Mouse (Mus musculus): Measurements from ENCODE around the gene Iqgap1. TPM values are rescaled to one million over a fixed set of nuclear protein-coding genes. Genes with fewer than 3 reads are reported as not detected.
A peak's percentile ranks its signal among the peaks of the same experiment; 100 is the strongest.

Iqgap1 gene
- polyA plus RNA-seq, 1 experiment from 2014 or later = 75.3 TPM

GRCm38 (mm10) chr7:80843910-80844640 lies 18.3 kb upstream of the Iqgap1 start:
- H3K27me3 ChIP-seq = no peaks in the 10 kb centered on the region
- no peak overlapping the region for H3K4me3 ChIP-seq (replicated peaks)
- no peak overlapping the region for H3K9ac ChIP-seq
- peaks cover 7% of the 10 kb centered on the region; the same call in 1 of the 2 replicates for H3K4me1 ChIP-seq
- no peak overlapping the region for H3K27ac ChIP-seq (replicated peaks)
- ATAC-seq (ENCODE audit: insufficient number of reproducible peaks, low FRiP score, low TSS enrichment, low read depth) = no peak
- WGBS = 87% methylated on average over 8 of the region's 8 CpGs
- H3K4me2 ChIP-seq (replicated peaks) = no peak overlapping the region
- H3K9me3 ChIP-seq (replicated peaks) = no peaks in the 10 kb centered on the region
- H3K36me3 ChIP-seq = no peaks in the 10 kb centered on the region

- peaks cover 16% of the 10 kb centered on the region; the same call in 1 of the 2 replicates for H3K4me1 ChIP-seq
- no peak overlapping the region for H3K27ac ChIP-seq (replicated peaks)
- H3K9ac ChIP-seq = no peak overlapping the region
- WGBS = 70% methylated on average over 1 of the region's 1 CpGs
- no peak overlapping the region for H3K4me3 ChIP-seq (replicated peaks)
- H3K4me2 ChIP-seq (replicated peaks) = no peak overlapping the region
- H3K36me3 ChIP-seq = no peaks in the 10 kb centered on the region
- ATAC-seq (ENCODE audit: insufficient number of reproducible peaks, low FRiP score, low TSS enrichment, low read depth) = no peak
- H3K27me3 ChIP-seq = no peaks in the 10 kb centered on the region
- H3K9me3 ChIP-seq (replicated peaks) = no peaks in the 10 kb centered on the region
These were observed 17.4 kb upstream of the Iqgap1 start for GRCm38 (mm10) chr7:80843176-80843575.

DNA sequence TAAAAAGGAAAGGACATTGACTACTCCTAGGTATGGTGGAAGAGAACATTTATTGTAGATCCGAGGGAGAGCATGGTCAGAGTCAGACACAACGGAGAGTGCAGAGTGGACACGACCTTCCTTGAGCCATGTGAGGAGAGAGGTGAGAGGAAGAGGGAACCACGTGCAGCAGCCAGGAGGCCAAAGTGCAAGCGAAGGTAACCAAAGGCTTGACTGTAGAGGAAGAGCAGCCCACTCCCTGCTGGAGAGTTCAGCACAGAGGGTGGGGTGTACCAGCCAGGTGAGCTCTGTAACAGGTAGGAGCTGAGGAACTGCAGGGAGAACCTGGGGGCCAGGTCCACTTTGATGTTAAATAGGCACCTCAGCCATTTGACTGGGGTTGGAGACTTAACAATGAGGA lies 16.4 kb upstream of the Iqgap1 start:
- no peak for ATAC-seq (ENCODE audit: insufficient number of reproducible peaks, low FRiP score, low TSS enrichment, low read depth)
- Histone ChIP-seq H3K9ac (no peak overlapping the region), H3K27me3 (no peaks in the 10 kb centered on the region), H3K4me1 (peaks cover 22% of the 10 kb centered on the region; the same call in 1 of the 2 replicates), H3K9me3 (replicated peaks) (no peaks in the 10 kb centered on the region), H3K4me2 (replicated peaks) (no peak overlapping the region), H3K27ac (replicated peaks) (no peak overlapping the region), H3K36me3 (no peaks in the 10 kb centered on the region), H3K4me3 (replicated peaks) (no peak overlapping the region)
- WGBS = 65% methylated on average over 5 of the region's 5 CpGs

DNA sequence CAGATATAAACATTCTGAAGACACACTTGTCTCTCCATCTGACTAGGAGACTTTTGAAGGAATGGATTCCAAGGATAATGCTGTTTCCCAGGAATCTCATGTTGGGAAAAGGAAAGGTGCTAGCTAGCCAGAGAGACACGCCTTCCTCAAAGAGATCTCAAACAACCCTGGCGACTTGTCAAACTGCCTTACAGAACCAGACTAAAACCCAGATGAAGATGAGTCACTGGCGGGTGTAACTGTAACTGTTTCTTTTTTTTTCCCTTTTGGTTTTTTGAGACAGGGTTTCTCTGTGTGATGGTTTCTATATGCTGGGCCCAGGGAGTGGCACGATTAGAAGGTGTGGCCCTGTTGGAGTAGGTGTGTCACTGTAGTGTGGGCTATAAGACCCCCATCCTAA lies 15.2 kb upstream of the Iqgap1 start:
- no peaks in the 10 kb centered on the region for H3K9me3 ChIP-seq (replicated peaks)
- ATAC-seq (ENCODE audit: insufficient number of reproducible peaks, low FRiP score, low TSS enrichment, low read depth) = no peak
- no peak overlapping the region for H3K9ac ChIP-seq
- H3K36me3 ChIP-seq = no peaks in the 10 kb centered on the region
- no peak overlapping the region for H3K4me3 ChIP-seq (replicated peaks)
- peaks cover 19% of the 10 kb centered on the region; the same call in 1 of the 2 replicates for H3K4me1 ChIP-seq
- no peak overlapping the region for H3K4me2 ChIP-seq (replicated peaks)
- 60% methylated on average over 4 of the region's 4 CpGs for WGBS
- no peak overlapping the region for H3K27ac ChIP-seq (replicated peaks)
- H3K27me3 ChIP-seq = no peaks in the 10 kb centered on the region

DNA sequence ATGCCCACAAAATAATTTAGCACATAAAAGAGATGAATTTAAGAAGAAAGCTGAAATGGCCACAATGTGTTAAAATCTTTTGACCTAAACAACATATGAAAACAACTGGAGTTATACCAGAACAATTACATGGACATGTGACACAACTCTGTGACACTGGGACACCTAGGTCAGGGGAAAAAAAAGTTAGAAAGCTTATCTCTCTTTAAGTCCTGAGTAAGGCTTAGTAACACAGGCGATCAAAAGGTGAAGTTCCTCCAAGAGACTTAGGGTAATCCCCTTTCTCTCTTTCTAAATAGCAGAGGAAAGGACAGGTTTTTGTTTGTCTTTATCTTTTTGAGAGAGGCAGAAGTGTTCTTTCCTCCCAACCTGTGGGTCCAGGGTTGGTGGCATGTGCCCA lies 14.5 kb upstream of the Iqgap1 start:
- no peak overlapping the region for H3K4me2 ChIP-seq (replicated peaks)
- no peak overlapping the region for H3K27ac ChIP-seq (replicated peaks)
- no peak for ATAC-seq (ENCODE audit: insufficient number of reproducible peaks, low FRiP score, low TSS enrichment, low read depth)
- H3K4me3 ChIP-seq (replicated peaks) = no peak overlapping the region
- no peaks in the 10 kb centered on the region for H3K27me3 ChIP-seq
- peaks cover 16% of the 10 kb centered on the region; the same call in 1 of the 2 replicates for H3K4me1 ChIP-seq
- H3K36me3 ChIP-seq = no peaks in the 10 kb centered on the region
- WGBS = 38% methylated on average over 1 of the region's 1 CpGs
- no peak overlapping the region for H3K9ac ChIP-seq
- no peaks in the 10 kb centered on the region for H3K9me3 ChIP-seq (replicated peaks)

GRCm38 (mm10) chr7:80839755-80840154 lies 14.0 kb upstream of the Iqgap1 start:
- Histone ChIP-seq H3K36me3 (no peaks in the 10 kb centered on the region), H3K27ac (replicated peaks) (no peak overlapping the region), H3K4me3 (replicated peaks) (no peak overlapping the region), H3K9me3 (replicated peaks) (no peaks in the 10 kb centered on the region), H3K4me2 (replicated peaks) (no peak overlapping the region), H3K4me1 (peaks cover 16% of the 10 kb centered on the region; the same call in 1 of the 2 replicates), H3K9ac (no peak overlapping the region), H3K27me3 (no peaks in the 10 kb centered on the region)
- no peak for ATAC-seq (ENCODE audit: insufficient number of reproducible peaks, low FRiP score, low TSS enrichment, low read depth)

DNA sequence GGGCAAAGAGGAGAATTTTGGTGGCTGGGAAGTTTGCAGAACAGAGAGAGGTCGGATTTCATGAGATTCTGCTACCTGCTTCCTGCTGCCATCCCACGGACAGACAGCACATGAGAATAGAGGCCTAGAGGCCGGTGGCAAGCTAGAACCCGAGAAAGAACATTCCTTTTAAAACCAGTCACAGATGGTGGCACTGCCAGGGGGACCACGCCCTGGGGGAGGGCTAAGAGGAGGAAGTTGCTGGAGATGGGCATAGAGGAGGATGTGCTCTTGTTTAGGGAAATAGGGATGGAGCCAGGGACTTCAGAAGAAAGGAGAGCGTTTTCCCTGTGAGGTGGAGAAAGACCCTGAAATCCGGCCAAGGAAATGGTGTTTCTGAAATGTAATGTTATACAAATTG lies 12.5 kb upstream of the Iqgap1 start:
- no peaks in the 10 kb centered on the region for H3K9me3 ChIP-seq (replicated peaks)
- no peak overlapping the region for H3K9ac ChIP-seq
- peak overlapping the region; percentile 22; the same call in 1 of the 2 replicates for H3K27ac ChIP-seq (replicated peaks)
- H3K27me3 ChIP-seq = no peaks in the 10 kb centered on the region
- H3K4me2 ChIP-seq (replicated peaks) = no peak overlapping the region
- H3K4me3 ChIP-seq (replicated peaks) = no peak overlapping the region
- peaks cover 16% of the 10 kb centered on the region; the same call in 1 of the 2 replicates for H3K4me1 ChIP-seq
- 25% methylated on average over 7 of the region's 7 CpGs for WGBS
- ATAC-seq (ENCODE audit: insufficient number of reproducible peaks, low FRiP score, low TSS enrichment, low read depth) = peak; percentile 24; the same call in 1 of the 2 replicates
- no peaks in the 10 kb centered on the region for H3K36me3 ChIP-seq

GRCm38 (mm10) chr7:80837736-80838135 lies 12.0 kb upstream of the Iqgap1 start:
- no peak overlapping the region for H3K4me2 ChIP-seq (replicated peaks)
- no peaks in the 10 kb centered on the region for H3K36me3 ChIP-seq
- peaks cover 18% of the 10 kb centered on the region; the same call in 1 of the 2 replicates for H3K4me1 ChIP-seq
- H3K9me3 ChIP-seq (replicated peaks) = no peaks in the 10 kb centered on the region
- H3K9ac ChIP-seq = no peak overlapping the region
- H3K27me3 ChIP-seq = no peaks in the 10 kb centered on the region
- no peak for ATAC-seq (ENCODE audit: insufficient number of reproducible peaks, low FRiP score, low TSS enrichment, low read depth)
- H3K27ac ChIP-seq (replicated peaks) = peak overlapping the region; percentile 22; the same call in 1 of the 2 replicates
- 46% methylated on average over 9 of the region's 9 CpGs for WGBS
- H3K4me3 ChIP-seq (replicated peaks) = no peak overlapping the region

GRCm38 (mm10) chr7:80835984-80836652 lies 10.3 kb upstream of the Iqgap1 start:
- Histone ChIP-seq H3K27ac (replicated peaks) (no peak overlapping the region; the same call in 1 of the 2 replicates), H3K36me3 (no peaks in the 10 kb centered on the region), H3K4me2 (replicated peaks) (no peak overlapping the region), H3K27me3 (no peaks in the 10 kb centered on the region), H3K4me1 (peaks cover 18% of the 10 kb centered on the region; the same call in 1 of the 2 replicates), H3K9ac (no peak overlapping the region), H3K4me3 (replicated peaks) (no peak overlapping the region), H3K9me3 (replicated peaks) (no peaks in the 10 kb centered on the region)
- ATAC-seq (ENCODE audit: insufficient number of reproducible peaks, low FRiP score, low TSS enrichment, low read depth) = no peak
- 57% methylated on average over 4 of the region's 4 CpGs for WGBS

DNA sequence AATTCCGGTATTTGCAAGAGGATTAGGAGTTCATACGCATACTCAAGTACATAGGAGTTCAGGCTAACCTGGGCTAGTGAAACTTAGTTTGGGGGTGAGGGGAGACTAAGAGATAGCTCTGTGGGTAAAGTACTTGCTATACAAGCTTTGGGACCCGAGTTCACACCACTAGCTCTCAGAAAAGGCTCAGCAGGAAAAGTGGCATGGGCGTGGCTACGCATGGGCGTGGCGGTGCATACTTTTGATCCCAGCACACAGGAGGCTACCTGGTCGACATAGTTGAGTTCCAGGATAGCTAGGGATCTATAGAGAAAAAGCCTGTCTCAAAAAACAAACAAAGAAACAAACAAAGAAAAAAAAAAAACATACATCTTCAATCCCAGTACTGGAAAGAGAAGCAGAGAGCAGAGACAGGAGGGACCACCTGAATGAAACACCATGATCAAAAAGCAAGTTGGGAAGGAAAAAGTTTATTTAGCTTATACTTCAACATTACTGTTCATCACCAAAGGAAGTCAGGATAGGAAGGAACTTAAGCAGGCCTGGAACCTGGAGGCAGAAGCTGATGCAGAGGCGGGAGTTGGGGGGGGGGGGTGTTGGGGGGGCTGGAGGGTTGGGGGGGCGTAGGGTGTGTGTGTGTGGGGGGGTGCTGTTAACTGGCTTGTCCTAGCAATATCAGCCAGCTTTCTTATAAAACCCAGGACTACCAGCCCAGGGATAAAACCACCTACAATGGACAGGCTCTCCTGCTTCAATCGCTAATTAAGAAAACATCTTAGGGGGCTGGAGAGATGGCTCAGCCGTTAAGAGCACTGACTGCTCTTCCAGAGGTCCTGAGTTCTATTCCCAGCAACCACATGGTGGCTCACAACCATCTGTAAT lies 8.1 kb upstream of the Iqgap1 start:
- WGBS = 38% methylated on average over 12 of the region's 12 CpGs
- Histone ChIP-seq H3K4me2 (replicated peaks) (no peak overlapping the region), H3K36me3 (no peaks in the 10 kb centered on the region), H3K4me1 (peaks cover 16% of the 10 kb centered on the region; the same call in 1 of the 2 replicates), H3K27me3 (no peaks in the 10 kb centered on the region), H3K9me3 (replicated peaks) (no peaks in the 10 kb centered on the region), H3K4me3 (replicated peaks) (no peak overlapping the region), H3K27ac (replicated peaks) (no peak overlapping the region), H3K9ac (no peak overlapping the region)
- ATAC-seq (ENCODE audit: insufficient number of reproducible peaks, low FRiP score, low TSS enrichment, low read depth) = no peak

Measured in embryonic facial prominence, embryonic 15.5 days (tissue).